Mouse (Mus musculus) kidney, embryonic 16.5 days (tissue): ENCODE results near the gene Dnaja2. TPM values are rescaled to one million over a fixed set of nuclear protein-coding genes. Genes with fewer than 3 reads are reported as not detected.

Experiments
- ATAC-seq: fragments of 200-750 bp; cut with Nextera tagmentation; 2 replicates; pipeline ENCODE4 v1.8.0; 2017; ENCODE audit warnings: moderate TSS enrichment; ENCODE audit not compliant: low FRiP score, low TSS enrichment
- H3K27ac ChIP-seq: fragments of 300-500 bp; sonication (generic); 2 replicates; pipeline ENCODE4 v1.5.1; 2014; ENCODE audit warnings: low read length
- H3K27me3 ChIP-seq: fragments of 300-500 bp; sonication (generic); 2 replicates; pipeline ENCODE4 v1.6.1; 2014; ENCODE audit warnings: low read length, control low read depth, mixed read lengths; ENCODE audit not compliant: insufficient read depth
- H3K36me3 ChIP-seq: fragments of 300-500 bp; sonication (generic); 2 replicates; pipeline ENCODE4 v1.6.1; 2014; ENCODE audit warnings: low read length, control low read depth, mixed read lengths; ENCODE audit not compliant: insufficient read depth
- H3K4me1 ChIP-seq: fragments of 300-500 bp; sonication (generic); 2 replicates; pipeline ENCODE4 v1.6.1; 2014; ENCODE audit warnings: low read length, control low read depth, mixed read lengths; ENCODE audit not compliant: insufficient read depth
- H3K4me2 ChIP-seq: fragments of 300-500 bp; sonication (generic); replicated peaks from 2 replicates; pipeline ENCODE4 v1.6.1; 2014; ENCODE audit warnings: low read depth, low read length
- H3K4me3 ChIP-seq: fragments of 300-500 bp; sonication (generic); 2 replicates; pipeline ENCODE4 v1.5.1; 2014; ENCODE audit warnings: mild to moderate bottlenecking, low read length
- H3K9ac ChIP-seq: fragments of 300-500 bp; sonication (generic); replicated peaks from 2 replicates; pipeline ENCODE4 v1.6.1; 2014; ENCODE audit warnings: low read length
- H3K9me3 ChIP-seq: fragments of 300-500 bp; sonication (generic); 2 replicates; pipeline ENCODE4 v1.6.1; 2016; ENCODE audit warnings: low read length, control low read depth
- WGBS: fragments of 180-500 bp; shearing (Covaris S2); extraction: QIAGEN DNeasy Blood & Tissue Kit; methylation state at CpG from one replicate; pipeline ENCODE4 v1.1.7; 2014; 5-methylcytosine and 5-hydroxymethylcytosine counted together
- polyA plus RNA-seq: library from polyadenylated mRNA; unstranded; fragments of >200 nt; fragmentation: Nextera tagmentation; extraction: Ambion mirVana; gene quantifications from 2 replicates; pipeline ENCODE4 v1.2.1, GENCODE M21; 2015

Gene Dnaja2
- polyA plus RNA-seq, 1 experiment from 2014 or later: 181 TPM

- no peak for ATAC-seq
- WGBS: 86% methylated on average over 5 of the region's 5 CpGs
- Histone ChIP-seq H3K27me3 (no peaks in the 10 kb centered on the region), H3K36me3 (no peaks in the 10 kb centered on the region), H3K9me3 (no peaks in the 10 kb centered on the region), H3K27ac (no peak overlapping the region), H3K4me3 (no peak overlapping the region), H3K9ac (no peak overlapping the region), H3K4me2 (no peak overlapping the region), H3K4me1 (peaks cover 4% of the 10 kb centered on the region; the same call in 1 of the 2 replicates)
These were observed 59.0 kb downstream of the Dnaja2 start for GRCm38 (mm10) chr8:85496125-85496524.

DNA sequence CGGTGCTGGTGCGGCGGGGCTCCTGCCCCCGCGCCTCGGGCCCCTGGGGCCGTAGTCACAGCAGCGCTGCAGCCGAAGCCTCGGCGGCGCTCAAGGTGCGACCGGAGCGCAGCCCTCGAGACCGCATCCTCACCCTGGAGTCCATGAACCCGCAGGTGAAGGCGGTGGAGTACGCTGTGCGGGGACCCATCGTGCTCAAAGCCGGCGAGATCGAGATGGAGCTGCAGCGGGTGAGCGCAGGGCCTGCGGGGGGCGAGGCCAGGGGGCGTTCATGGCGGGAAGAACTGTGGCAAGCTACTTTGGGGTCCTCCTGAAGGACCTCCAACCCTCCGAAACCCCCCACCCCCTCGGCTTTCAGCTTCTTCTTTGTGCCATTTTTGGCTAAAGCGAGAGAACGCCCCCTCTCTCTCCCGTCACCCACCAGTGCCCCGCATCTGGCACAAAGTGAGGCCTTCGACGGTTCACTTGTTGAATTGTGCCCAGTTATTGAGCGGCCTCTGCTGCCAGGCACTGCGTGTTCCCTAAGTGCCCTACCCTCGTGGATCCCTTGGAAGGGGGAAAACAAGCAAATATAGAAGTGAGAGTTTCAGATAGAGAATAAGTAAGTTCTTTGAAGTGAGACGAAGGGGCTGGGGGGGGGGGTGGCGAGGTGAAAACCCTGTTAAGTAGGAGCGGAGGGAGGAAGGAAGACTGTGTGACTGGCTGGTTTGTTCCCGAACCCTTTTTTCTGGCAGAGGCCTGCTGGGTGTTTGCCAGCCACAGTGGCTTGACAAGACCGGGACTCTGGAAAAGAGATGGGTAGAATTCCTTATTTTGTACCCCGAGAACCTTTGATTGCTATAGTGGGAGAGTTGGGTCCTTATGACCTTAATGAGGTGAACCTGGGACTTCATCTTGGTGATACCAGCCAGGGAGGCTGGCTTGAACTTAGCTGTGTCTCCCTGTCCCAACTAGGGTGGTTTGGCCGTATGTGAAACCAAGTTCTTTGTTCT lies 61.9 kb downstream of the Dnaja2 start:
- H3K27ac ChIP-seq: no peak overlapping the region
- no peaks in the 10 kb centered on the region for H3K36me3 ChIP-seq
- ATAC-seq: peak; percentile 43

DNA sequence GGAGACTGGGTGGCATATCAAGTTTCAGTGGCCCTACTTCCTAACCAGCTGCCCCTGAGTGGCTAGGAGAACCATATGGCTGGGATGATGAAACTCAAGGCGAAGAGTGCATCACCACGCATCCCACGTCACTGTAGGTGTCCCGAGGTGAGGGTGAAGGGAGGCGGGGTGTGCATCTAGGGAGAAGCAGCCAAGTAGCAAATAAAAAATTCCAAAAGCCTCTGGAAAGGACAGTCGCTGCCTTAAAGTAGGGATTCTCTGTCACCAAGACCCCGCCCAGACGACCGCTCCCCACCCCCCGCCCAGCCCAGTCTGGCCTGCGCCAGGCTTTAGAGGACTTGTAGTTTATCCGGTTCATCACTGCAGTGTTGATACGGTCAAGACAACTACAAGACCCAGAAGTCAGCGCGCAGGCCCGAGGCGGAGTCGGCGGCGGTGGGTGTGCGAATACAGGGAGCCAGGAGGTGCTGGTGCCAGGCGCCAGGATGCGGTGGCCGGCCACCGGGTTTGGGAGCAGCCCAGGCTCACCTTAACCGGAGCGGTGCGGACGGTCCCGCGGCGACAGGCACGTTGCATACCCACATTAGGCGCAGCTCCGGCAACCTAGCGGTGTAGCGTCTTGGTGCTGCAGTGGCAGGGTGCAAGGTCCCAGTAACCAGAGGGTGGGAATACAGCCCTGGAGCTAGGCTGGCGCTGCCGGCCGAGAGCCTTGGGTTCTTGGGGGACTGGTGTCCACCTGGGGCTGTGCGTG lies 62.8 kb downstream of the Dnaja2 start, which contains the start of gene Gpt2:
Gpt2 (plus strand) TSS at position 452 of the 751 bp plus-strand sequence.
- Histone ChIP-seq H3K4me2 (peak within 1 kb of the TSS; percentile 98), H3K4me3 (peak within 1 kb of the TSS; percentile 73), H3K4me1 (no peaks in the 10 kb centered on the region), H3K36me3 (no peaks in the 10 kb centered on the region), H3K27me3 (no peaks in the 10 kb centered on the region), H3K27ac (no peak within 1 kb of the TSS), H3K9ac (peak within 1 kb of the TSS; percentile 84), H3K9me3 (no peaks in the 10 kb centered on the region)
- peak; percentile 99 for ATAC-seq
- under 1% methylated on average over 41 of the region's 41 CpGs for WGBS

More for the DNA sequence above, 61.9 kb downstream of the Dnaja2 start:
- Histone ChIP-seq H3K4me1 (no peaks in the 10 kb centered on the region), H3K4me2 (peak overlapping the region; percentile 98), H3K4me3 (peak overlapping the region; percentile 73), H3K27me3 (no peaks in the 10 kb centered on the region), H3K9me3 (no peaks in the 10 kb centered on the region), H3K9ac (peak overlapping the region; percentile 84)
- 7% methylated on average over 48 of the region's 49 CpGs for WGBS

- ATAC-seq: no peak
- no peaks in the 10 kb centered on the region for H3K9me3 ChIP-seq
- no peak overlapping the region for H3K4me2 ChIP-seq
- H3K9ac ChIP-seq: no peak overlapping the region
- H3K27ac ChIP-seq: no peak overlapping the region
- no peaks in the 10 kb centered on the region for H3K36me3 ChIP-seq
- no peaks in the 10 kb centered on the region for H3K27me3 ChIP-seq
- 96% methylated on average over 8 of the region's 8 CpGs for WGBS
- H3K4me3 ChIP-seq: no peak overlapping the region
- H3K4me1 ChIP-seq: no peaks in the 10 kb centered on the region
These were observed 65.6 kb downstream of the Dnaja2 start for GRCm38 (mm10) chr8:85489546-85489945.

GRCm38 (mm10) chr8:85488631-85489030 lies 66.5 kb downstream of the Dnaja2 start:
- Histone ChIP-seq H3K4me3 (no peak overlapping the region), H3K9ac (no peak overlapping the region), H3K4me1 (no peaks in the 10 kb centered on the region), H3K36me3 (no peaks in the 10 kb centered on the region), H3K9me3 (no peaks in the 10 kb centered on the region), H3K27me3 (no peaks in the 10 kb centered on the region), H3K27ac (no peak overlapping the region), H3K4me2 (no peak overlapping the region)
- ATAC-seq: no peak

DNA sequence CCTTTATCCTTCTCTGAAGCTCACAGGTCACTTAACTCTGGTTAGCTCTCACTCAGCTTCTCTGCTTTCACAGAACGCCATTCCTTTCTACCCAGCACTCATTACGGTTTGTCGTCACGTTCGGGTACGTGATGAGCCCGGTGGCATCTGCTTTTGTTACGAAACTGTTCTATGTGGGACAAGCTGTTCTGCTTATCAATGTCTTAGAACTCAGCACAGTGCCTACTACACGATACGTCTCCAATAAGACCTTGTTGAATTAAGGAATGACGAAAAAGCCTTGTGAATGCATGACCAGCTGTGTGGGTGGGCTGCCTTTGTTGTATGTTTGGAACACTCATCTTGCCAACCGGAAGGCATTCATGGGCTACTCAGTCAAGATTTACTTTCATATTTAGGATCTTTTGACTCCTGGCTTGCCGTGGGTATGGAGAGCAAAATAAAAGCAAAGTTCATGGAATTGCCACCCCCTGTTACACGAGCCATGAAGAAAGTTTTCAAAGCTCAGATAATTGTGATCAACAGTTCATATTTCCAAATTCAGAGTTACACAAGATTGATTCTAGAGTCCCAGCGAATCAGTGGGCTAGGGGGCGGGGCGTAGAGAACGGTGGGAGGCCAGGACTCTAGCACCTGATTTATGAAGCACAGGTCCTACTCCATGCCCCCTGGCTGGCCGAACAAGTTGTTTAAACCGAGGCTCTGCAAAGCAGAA lies 67.1 kb downstream of the Dnaja2 start:
- Histone ChIP-seq H3K27me3 (no peaks in the 10 kb centered on the region), H3K9me3 (no peaks in the 10 kb centered on the region), H3K4me3 (no peak overlapping the region), H3K27ac (no peak overlapping the region), H3K9ac (no peak overlapping the region), H3K36me3 (no peaks in the 10 kb centered on the region), H3K4me2 (no peak overlapping the region), H3K4me1 (no peaks in the 10 kb centered on the region)
- ATAC-seq: no peak
- WGBS: 65% methylated on average over 20 of the region's 20 CpGs

Other genes with a start within 250 kb of the Dnaja2 start
- gene Mylk3, start 169.0 kb downstream of the Dnaja2 start, polyA plus RNA-seq: 1.7 and 1.9 TPM in 2 replicates
- 38.8 and 40.3 TPM in 2 replicates for gene 4921524J17Rik, start 122.5 kb downstream of the Dnaja2 start, polyA plus RNA-seq
- gene Gpt2, start 62.8 kb downstream of the Dnaja2 start, polyA plus RNA-seq: 19.1 and 21.2 TPM in 2 replicates
- 15.7 and 16.0 TPM in 2 replicates for gene Neto2, start 145.6 kb upstream of the Dnaja2 start, polyA plus RNA-seq